Mouse (Mus musculus): ENCODE measurements around the gene Atf5. TPM values are rescaled to one million over a fixed set of nuclear protein-coding genes. Genes with fewer than 3 reads are reported as not detected.

The Atf5 gene
- total RNA-seq, 1 experiment, result 16.9 TPM

- no peaks in the 10 kb centered on the region for H3K9me3 ChIP-seq (ENCODE audit: control insufficient read depth, insufficient read depth, low read depth, low read length)
- TF ChIP-seq MAFK (IDR thresholded peaks at IDR 0.05; ENCODE audit: insufficient read depth, low read depth, low read length) (no peak), ZNF384 (IDR thresholded peaks at IDR 0.05; ENCODE audit: low read depth, low read length) (no peak), HCFC1 (IDR thresholded peaks at IDR 0.05; ENCODE audit: borderline replicate concordance, insufficient read depth, low read length) (no peak), ZC3H11A (IDR thresholded peaks at IDR 0.05; ENCODE audit: borderline replicate concordance, low read depth, low read length) (no peak)
- peak overlapping the region; percentile 64 for H3K27ac ChIP-seq (ENCODE audit: insufficient read depth, low read depth, low read length, poor library complexity, severe bottlenecking)
- H3K4me3 ChIP-seq (ENCODE audit: insufficient read depth in 1 of 2, low read depth in 1 of 2, low read length in 2 of 2, poor library complexity in 1 of 2, severe bottlenecking in 1 of 2), result peak overlapping the region; percentile 79
- H3K4me1 ChIP-seq (ENCODE audit: control insufficient read depth in 2 of 2, insufficient read depth in 2 of 2, low read length in 2 of 2, poor library complexity in 1 of 2), result peaks cover 7 to 26% of the 10 kb centered on the region in 2 experiments
- peak; percentile 69 for DNase-seq (ENCODE audit: low read depth, low spot score)
- no peaks in the 10 kb centered on the region; the same call in 1 of the 2 replicates for H3K36me3 ChIP-seq (ENCODE audit: control insufficient read depth, insufficient read depth, low read length, poor library complexity, severe bottlenecking)
- in situ Hi-C loops (cut with MboI; ENCODE audit: low sequenced_read_pairs in 2 of 2, unreplicated experiment in 2 of 2), result no loop called here
- peak overlapping the region; percentile 83 for H3K9ac ChIP-seq (ENCODE audit: insufficient read depth, low read depth, low read length, poor library complexity, severe bottlenecking)
Measured at GRCm38 (mm10) chr7:44854356-44855031, 38.0 kb upstream of the Atf5 start.

- no peak for DNase-seq (ENCODE audit: low read depth, low spot score)
- Histone ChIP-seq H3K4me3 (ENCODE audit: insufficient read depth in 1 of 2, low read depth in 1 of 2, low read length in 2 of 2, poor library complexity in 1 of 2, severe bottlenecking in 1 of 2) (peak overlapping the region; percentile 79), H3K9ac (ENCODE audit: insufficient read depth, low read depth, low read length, poor library complexity, severe bottlenecking) (peak overlapping the region; percentile 83), H3K36me3 (ENCODE audit: control insufficient read depth, insufficient read depth, low read length, poor library complexity, severe bottlenecking) (no peaks in the 10 kb centered on the region; the same call in 1 of the 2 replicates), H3K27ac (ENCODE audit: insufficient read depth, low read depth, low read length, poor library complexity, severe bottlenecking) (peak overlapping the region; percentile 64), H3K9me3 (ENCODE audit: control insufficient read depth, insufficient read depth, low read depth, low read length) (no peaks in the 10 kb centered on the region), H3K4me1 (ENCODE audit: control insufficient read depth in 2 of 2, insufficient read depth in 2 of 2, low read length in 2 of 2, poor library complexity in 1 of 2) (peaks cover 7 to 26% of the 10 kb centered on the region in 2 experiments)
- in situ Hi-C loops (cut with MboI; ENCODE audit: low sequenced_read_pairs in 2 of 2, unreplicated experiment in 2 of 2), result no loop called here
- TF ChIP-seq CHD2 (IDR thresholded peaks at IDR 0.05; ENCODE audit: low read depth, low read length) (no peak), HCFC1 (IDR thresholded peaks at IDR 0.05; ENCODE audit: borderline replicate concordance, insufficient read depth, low read length) (no peak), ZC3H11A (IDR thresholded peaks at IDR 0.05; ENCODE audit: borderline replicate concordance, low read depth, low read length) (no peak), MAFK (IDR thresholded peaks at IDR 0.05; ENCODE audit: insufficient read depth, low read depth, low read length) (no peak), ZNF384 (IDR thresholded peaks at IDR 0.05; ENCODE audit: low read depth, low read length) (no peak)
Measured at GRCm38 (mm10) chr7:44853596-44854355, 37.3 kb upstream of the Atf5 start.

GRCm38 (mm10) chr7:44853065-44853464, 36.6 kb upstream of the Atf5 start:
- no peak for TF ChIP-seq CHD2 (IDR thresholded peaks at IDR 0.05; ENCODE audit: low read depth, low read length)
- no peak for TF ChIP-seq MAFK (IDR thresholded peaks at IDR 0.05; ENCODE audit: insufficient read depth, low read depth, low read length)
- TF ChIP-seq HCFC1 (IDR thresholded peaks at IDR 0.05; ENCODE audit: borderline replicate concordance, insufficient read depth, low read length), result no peak
- no peak for TF ChIP-seq ZNF384 (IDR thresholded peaks at IDR 0.05; ENCODE audit: low read depth, low read length)
- TF ChIP-seq ZC3H11A (IDR thresholded peaks at IDR 0.05; ENCODE audit: borderline replicate concordance, low read depth, low read length), result no peak
- Histone ChIP-seq H3K4me1 (ENCODE audit: control insufficient read depth in 2 of 2, insufficient read depth in 2 of 2, low read length in 2 of 2, poor library complexity in 1 of 2) (peaks cover 3 to 28% of the 10 kb centered on the region in 2 experiments), H3K27ac (ENCODE audit: insufficient read depth, low read depth, low read length, poor library complexity, severe bottlenecking) (no peak overlapping the region), H3K4me3 (ENCODE audit: insufficient read depth in 1 of 2, low read depth in 1 of 2, low read length in 2 of 2, poor library complexity in 1 of 2, severe bottlenecking in 1 of 2) (peak overlapping the region in 1 of 2 experiments; percentile 47; a peak in 1 of 4 replicates), H3K36me3 (ENCODE audit: control insufficient read depth, insufficient read depth, low read length, poor library complexity, severe bottlenecking) (no peaks in the 10 kb centered on the region; the same call in 1 of the 2 replicates), H3K9ac (ENCODE audit: insufficient read depth, low read depth, low read length, poor library complexity, severe bottlenecking) (no peak overlapping the region), H3K9me3 (ENCODE audit: control insufficient read depth, insufficient read depth, low read depth, low read length) (no peaks in the 10 kb centered on the region)
- no peak for DNase-seq (ENCODE audit: low read depth, low spot score)
- in situ Hi-C loops (cut with MboI; ENCODE audit: low sequenced_read_pairs in 2 of 2, unreplicated experiment in 2 of 2), result no loop called here

GRCm38 (mm10) chr7:44852259-44853027, 36.0 kb upstream of the Atf5 start:
- Histone ChIP-seq H3K9me3 (ENCODE audit: control insufficient read depth, insufficient read depth, low read depth, low read length) (no peaks in the 10 kb centered on the region), H3K27ac (ENCODE audit: insufficient read depth, low read depth, low read length, poor library complexity, severe bottlenecking) (no peak overlapping the region), H3K9ac (ENCODE audit: insufficient read depth, low read depth, low read length, poor library complexity, severe bottlenecking) (peak overlapping the region; percentile 62), H3K4me3 (ENCODE audit: insufficient read depth in 1 of 2, low read depth in 1 of 2, low read length in 2 of 2, poor library complexity in 1 of 2, severe bottlenecking in 1 of 2) (peak overlapping the region; percentile 15 to 47; a peak in 3 of 4 replicates), H3K36me3 (ENCODE audit: control insufficient read depth, insufficient read depth, low read length, poor library complexity, severe bottlenecking) (no peaks in the 10 kb centered on the region; the same call in 1 of the 2 replicates), H3K4me1 (ENCODE audit: control insufficient read depth in 2 of 2, insufficient read depth in 2 of 2, low read length in 2 of 2, poor library complexity in 1 of 2) (peaks cover 2 to 29% of the 10 kb centered on the region in 2 experiments)
- TF ChIP-seq ZNF384 (IDR thresholded peaks at IDR 0.05; ENCODE audit: low read depth, low read length), result no peak
- TF ChIP-seq CHD2 (IDR thresholded peaks at IDR 0.05; ENCODE audit: low read depth, low read length), result no peak
- TF ChIP-seq MAFK (IDR thresholded peaks at IDR 0.05; ENCODE audit: insufficient read depth, low read depth, low read length), result no peak
- TF ChIP-seq HCFC1 (IDR thresholded peaks at IDR 0.05; ENCODE audit: borderline replicate concordance, insufficient read depth, low read length), result no peak
- TF ChIP-seq ZC3H11A (IDR thresholded peaks at IDR 0.05; ENCODE audit: borderline replicate concordance, low read depth, low read length), result no peak
- DNase-seq (ENCODE audit: low read depth, low spot score), result no peak
- in situ Hi-C loops (cut with MboI; ENCODE audit: low sequenced_read_pairs in 2 of 2, unreplicated experiment in 2 of 2), result no loop called here

All from ES-E14 (cell line).